Mouse (Mus musculus): Measurements from ENCODE around the gene Hbp1. TPM values are rescaled to one million over a fixed set of nuclear protein-coding genes. Genes with fewer than 3 reads are reported as not detected.

Gene Hbp1
- polyA plus RNA-seq, 1 experiment from 2014 or later, result 47.3 TPM

GRCm38 (mm10) chr12:31986463-31986862, 36.1 kb upstream of the Hbp1 start:
- Histone ChIP-seq H3K4me2 (ENCODE audit: low read depth, low read length) (no peak overlapping the region), H3K9me3 (ENCODE audit: low read length) (no peaks in the 10 kb centered on the region), H3K4me3 (ENCODE audit: low read depth, low read length) (no peak overlapping the region), H3K9ac (replicated peaks) (no peak overlapping the region), H3K4me1 (ENCODE audit: insufficient read depth) (peaks cover 6% of the 10 kb centered on the region; the same call in 1 of the 2 replicates), H3K27ac (ENCODE audit: low read depth) (no peak overlapping the region), H3K36me3 (replicated peaks; ENCODE audit: insufficient read depth, low read length) (peaks cover 4% of the 10 kb centered on the region), H3K27me3 (ENCODE audit: insufficient read depth, low read length) (no peaks in the 10 kb centered on the region)
- TF ChIP-seq CTCF (IDR thresholded peaks at IDR 0.05; ENCODE audit: low read depth) (no peak), EP300 (IDR thresholded peaks at IDR 0.05; ENCODE audit: low read depth) (no peak)
- no peak for DNase-seq
- 63% methylated on average over 2 of the region's 2 CpGs for whole genome bisulfite sequencing (ENCODE audit: insufficient replicate concordance)
- ATAC-seq, result no peak

GRCm38 (mm10) chr12:31985738-31986137, 35.4 kb upstream of the Hbp1 start:
- WGBS (ENCODE audit: insufficient replicate concordance), result 89% methylated on average over 6 of the region's 6 CpGs
- TF ChIP-seq CTCF (IDR thresholded peaks at IDR 0.05; ENCODE audit: low read depth) (no peak), EP300 (IDR thresholded peaks at IDR 0.05; ENCODE audit: low read depth) (no peak)
- peaks cover 4% of the 10 kb centered on the region for H3K36me3 ChIP-seq (replicated peaks; ENCODE audit: insufficient read depth, low read length)

GRCm38 (mm10) chr12:31984664-31985063, 34.3 kb upstream of the Hbp1 start:
- no peaks in the 10 kb centered on the region for H3K9me3 ChIP-seq (ENCODE audit: low read length)
- no peak for ATAC-seq
- no peak overlapping the region for H3K9ac ChIP-seq (replicated peaks)
- H3K27ac ChIP-seq (ENCODE audit: low read depth), result no peak overlapping the region
- H3K4me3 ChIP-seq (ENCODE audit: low read depth, low read length), result no peak overlapping the region
- H3K36me3 ChIP-seq (replicated peaks; ENCODE audit: insufficient read depth, low read length), result peaks cover 4% of the 10 kb centered on the region
- H3K4me2 ChIP-seq (ENCODE audit: low read depth, low read length), result no peak overlapping the region
- H3K4me1 ChIP-seq (ENCODE audit: insufficient read depth), result 0 out of 2 replicates have a peak, but pooled peaks cover 6% of the 10 kb centered on the region
- TF ChIP-seq EP300 (IDR thresholded peaks at IDR 0.05; ENCODE audit: low read depth), result no peak
- TF ChIP-seq CTCF (IDR thresholded peaks at IDR 0.05; ENCODE audit: low read depth), result no peak
- no peaks in the 10 kb centered on the region for H3K27me3 ChIP-seq (ENCODE audit: insufficient read depth, low read length)
- WGBS (ENCODE audit: insufficient replicate concordance), result 32% methylated on average over 12 of the region's 12 CpGs
- no peak for DNase-seq

More at GRCm38 (mm10) chr12:31985738-31986137, 35.4 kb upstream of the Hbp1 start:
- ATAC-seq (no peak), DNase-seq (no peak)
- H3K4me2 ChIP-seq (ENCODE audit: low read depth, low read length), result no peak overlapping the region
- peaks cover 6% of the 10 kb centered on the region; the same call in 1 of the 2 replicates for H3K4me1 ChIP-seq (ENCODE audit: insufficient read depth)
- no peaks in the 10 kb centered on the region for H3K27me3 ChIP-seq (ENCODE audit: insufficient read depth, low read length)
- H3K27ac ChIP-seq (ENCODE audit: low read depth), result no peak overlapping the region
- H3K9ac ChIP-seq (replicated peaks), result no peak overlapping the region
- H3K9me3 ChIP-seq (ENCODE audit: low read length), result no peaks in the 10 kb centered on the region
- no peak overlapping the region for H3K4me3 ChIP-seq (ENCODE audit: low read depth, low read length)

- Histone ChIP-seq H3K36me3 (replicated peaks; ENCODE audit: insufficient read depth, low read length) (peaks cover 4% of the 10 kb centered on the region), H3K4me2 (ENCODE audit: low read depth, low read length) (no peak overlapping the region), H3K9ac (replicated peaks) (no peak overlapping the region), H3K4me1 (ENCODE audit: insufficient read depth) (0 out of 2 replicates have a peak, but pooled peaks cover 6% of the 10 kb centered on the region), H3K27ac (ENCODE audit: low read depth) (no peak overlapping the region), H3K4me3 (ENCODE audit: low read depth, low read length) (no peak overlapping the region), H3K9me3 (ENCODE audit: low read length) (no peaks in the 10 kb centered on the region), H3K27me3 (ENCODE audit: insufficient read depth, low read length) (no peaks in the 10 kb centered on the region)
- WGBS (ENCODE audit: insufficient replicate concordance), result 61% methylated on average over 2 of the region's 2 CpGs
- DNase-seq (no peak), ATAC-seq (no peak)
- TF ChIP-seq CTCF (IDR thresholded peaks at IDR 0.05; ENCODE audit: low read depth), result no peak
- no peak for TF ChIP-seq EP300 (IDR thresholded peaks at IDR 0.05; ENCODE audit: low read depth)
Observed at GRCm38 (mm10) chr12:31984206-31984605, 33.9 kb upstream of the Hbp1 start.

GRCm38 (mm10) chr12:31983769-31984168, 33.4 kb upstream of the Hbp1 start:
- H3K27ac ChIP-seq (ENCODE audit: low read depth), result no peak overlapping the region
- no peaks in the 10 kb centered on the region for H3K27me3 ChIP-seq (ENCODE audit: insufficient read depth, low read length)
- H3K9me3 ChIP-seq (ENCODE audit: low read length), result no peaks in the 10 kb centered on the region
- H3K4me1 ChIP-seq (ENCODE audit: insufficient read depth), result 0 out of 2 replicates have a peak, but pooled peaks cover 3% of the 10 kb centered on the region
- no peak for ATAC-seq
- no peak overlapping the region for H3K9ac ChIP-seq (replicated peaks)
- DNase-seq, result no peak
- 89% methylated on average over 6 of the region's 6 CpGs for whole genome bisulfite sequencing (ENCODE audit: insufficient replicate concordance)
- peaks cover 4% of the 10 kb centered on the region for H3K36me3 ChIP-seq (replicated peaks; ENCODE audit: insufficient read depth, low read length)
- no peak overlapping the region for H3K4me2 ChIP-seq (ENCODE audit: low read depth, low read length)
- TF ChIP-seq EP300 (IDR thresholded peaks at IDR 0.05; ENCODE audit: low read depth), result no peak
- no peak for TF ChIP-seq CTCF (IDR thresholded peaks at IDR 0.05; ENCODE audit: low read depth)
- no peak overlapping the region for H3K4me3 ChIP-seq (ENCODE audit: low read depth, low read length)

- H3K9me3 ChIP-seq (ENCODE audit: low read length), result no peaks in the 10 kb centered on the region
- H3K36me3 ChIP-seq (replicated peaks; ENCODE audit: insufficient read depth, low read length), result peaks cover 4% of the 10 kb centered on the region
- no peaks in the 10 kb centered on the region for H3K27me3 ChIP-seq (ENCODE audit: insufficient read depth, low read length)
- H3K4me3 ChIP-seq (ENCODE audit: low read depth, low read length), result no peak overlapping the region
- H3K9ac ChIP-seq (replicated peaks), result no peak overlapping the region
- H3K27ac ChIP-seq (ENCODE audit: low read depth), result no peak overlapping the region
- DNase-seq (no peak), ATAC-seq (no peak)
- 79% methylated on average over 7 of the region's 7 CpGs for WGBS (ENCODE audit: insufficient replicate concordance)
- H3K4me1 ChIP-seq (ENCODE audit: insufficient read depth), result 0 out of 2 replicates have a peak, but pooled peaks cover 3% of the 10 kb centered on the region
- H3K4me2 ChIP-seq (ENCODE audit: low read depth, low read length), result no peak overlapping the region
- no peak for TF ChIP-seq CTCF (IDR thresholded peaks at IDR 0.05; ENCODE audit: low read depth)
- no peak for TF ChIP-seq EP300 (IDR thresholded peaks at IDR 0.05; ENCODE audit: low read depth)
Observed at GRCm38 (mm10) chr12:31983238-31983637, 32.9 kb upstream of the Hbp1 start.

Measured in liver, postnatal 0 days (tissue).